Mouse (Mus musculus) lung, adult 2 months (tissue): ENCODE measurements around the gene Gm42674.

Source experiments
- CTCF ChIP-seq: fragments of 200-500 bp; IDR thresholded peaks from 2 replicates; pipeline ENCODE4 v1.5.1; 2011; ENCODE audit warnings: mild to moderate bottlenecking, low read length, control low read depth; ENCODE audit not compliant: insufficient read depth
- POLR2A ChIP-seq: fragments of 200-500 bp; IDR thresholded peaks from 2 replicates; pipeline ENCODE4 v1.6.1; 2011; ENCODE audit warnings: low read depth, mild to moderate bottlenecking, control low read depth, low read length, borderline replicate concordance; ENCODE audit errors: extremely low read depth

GRCm38 (mm10) chr3:90627366-90627765 lies 25.7 kb downstream of the Gm42674 start:
- TF ChIP-seq CTCF, result no peak
- no peak for TF ChIP-seq POLR2A
